Mouse (Mus musculus) brain, adult 2 months (tissue): Measurements from ENCODE around the gene Emc3.

Experiments used
- DNase-seq: peaks from one replicate; pipeline ENCODE4 v3.0.0; 2011; ENCODE audit warnings: low read depth, low spot score

The Emc3 gene

GRCm38 (mm10) chr6:113495071-113495675 is 36.3 kb downstream of the Emc3 start:
- no peak for DNase-seq

- peak; percentile 78 for DNase-seq
These were observed 37.1 kb downstream of the Emc3 start for GRCm38 (mm10) chr6:113494258-113494788.

- peak; percentile 76 for DNase-seq
These were observed 39.2 kb downstream of the Emc3 start for GRCm38 (mm10) chr6:113492101-113492864.

GRCm38 (mm10) chr6:113489410-113489809 is 42.0 kb downstream of the Emc3 start:
- DNase-seq = no peak

GRCm38 (mm10) chr6:113487125-113487576 is 44.3 kb downstream of the Emc3 start:
- peak; percentile 69 for DNase-seq

- peak; percentile 58 for DNase-seq
These were observed 47.7 kb downstream of the Emc3 start for GRCm38 (mm10) chr6:113483729-113484128.

GRCm38 (mm10) chr6:113483100-113483615 is 48.3 kb downstream of the Emc3 start, which contains the start of gene Creld1:
Creld1 (plus strand) TSS chr6:113483297.
- DNase-seq = peak; percentile 99

GRCm38 (mm10) chr6:113482477-113483099 is 48.9 kb downstream of the Emc3 start:
- peak; percentile 82 for DNase-seq

- DNase-seq = no peak
These were observed 50.7 kb downstream of the Emc3 start for GRCm38 (mm10) chr6:113480555-113481373.

GRCm38 (mm10) chr6:113478906-113479305 is 52.5 kb downstream of the Emc3 start:
- DNase-seq = no peak

- DNase-seq = no peak
These were observed 54.1 kb downstream of the Emc3 start for GRCm38 (mm10) chr6:113477353-113477752.

- DNase-seq = no peak
These were observed 57.7 kb downstream of the Emc3 start for GRCm38 (mm10) chr6:113473715-113474114.

GRCm38 (mm10) chr6:113473246-113473645 is 58.2 kb downstream of the Emc3 start:
- no peak for DNase-seq

GRCm38 (mm10) chr6:113472061-113472460 is 59.4 kb downstream of the Emc3 start:
- DNase-seq = no peak

GRCm38 (mm10) chr6:113471297-113471936 is 60.0 kb downstream of the Emc3 start, which contains the start of gene Il17rc:
Il17rc (plus strand) TSS chr6:113471427.
- DNase-seq = no peak

- peak; percentile 93 for DNase-seq
These were observed 62.0 kb downstream of the Emc3 start for GRCm38 (mm10) chr6:113469432-113469831.

- DNase-seq = peak; percentile 78
These were observed 62.4 kb downstream of the Emc3 start for GRCm38 (mm10) chr6:113469021-113469420.

GRCm38 (mm10) chr6:113468512-113468911 is 62.9 kb downstream of the Emc3 start:
- no peak for DNase-seq

GRCm38 (mm10) chr6:113465602-113466001 is 65.8 kb downstream of the Emc3 start:
- DNase-seq = no peak
